Mouse (Mus musculus) cerebellum, adult 18-20 months (tissue): ENCODE measurements around the gene A230072I06Rik.

Experiments used
- DNase-seq, 2 experiments: peaks; one replicate each; pipeline ENCODE4 v3.0.0; 2021

A230072I06Rik gene

GRCm38 (mm10) chr8:12324561-12324960 is 45.9 kb downstream of the A230072I06Rik start:
- no peak for DNase-seq

GRCm38 (mm10) chr8:12324991-12325601 is 46.5 kb downstream of the A230072I06Rik start:
- DNase-seq, result no peak

GRCm38 (mm10) chr8:12327187-12327586 is 48.6 kb downstream of the A230072I06Rik start:
- DNase-seq, result no peak

GRCm38 (mm10) chr8:12327707-12328471 is 49.3 kb downstream of the A230072I06Rik start:
- no peak for DNase-seq

GRCm38 (mm10) chr8:12328476-12328875 is 49.9 kb downstream of the A230072I06Rik start:
- no peak for DNase-seq

GRCm38 (mm10) chr8:12330066-12330465 is 51.4 kb downstream of the A230072I06Rik start:
- peak in 1 of 2 experiments; percentile 10 for DNase-seq
